Mouse (Mus musculus) layer of hippocampus, adult 9-10 months (tissue): Measurements from ENCODE around the gene Dhrs1.

Experiments
- DNase-seq: peaks from one replicate; pipeline ENCODE4 v3.0.0; 2022; ENCODE audit warnings: low spot score

Dhrs1 gene

DNA sequence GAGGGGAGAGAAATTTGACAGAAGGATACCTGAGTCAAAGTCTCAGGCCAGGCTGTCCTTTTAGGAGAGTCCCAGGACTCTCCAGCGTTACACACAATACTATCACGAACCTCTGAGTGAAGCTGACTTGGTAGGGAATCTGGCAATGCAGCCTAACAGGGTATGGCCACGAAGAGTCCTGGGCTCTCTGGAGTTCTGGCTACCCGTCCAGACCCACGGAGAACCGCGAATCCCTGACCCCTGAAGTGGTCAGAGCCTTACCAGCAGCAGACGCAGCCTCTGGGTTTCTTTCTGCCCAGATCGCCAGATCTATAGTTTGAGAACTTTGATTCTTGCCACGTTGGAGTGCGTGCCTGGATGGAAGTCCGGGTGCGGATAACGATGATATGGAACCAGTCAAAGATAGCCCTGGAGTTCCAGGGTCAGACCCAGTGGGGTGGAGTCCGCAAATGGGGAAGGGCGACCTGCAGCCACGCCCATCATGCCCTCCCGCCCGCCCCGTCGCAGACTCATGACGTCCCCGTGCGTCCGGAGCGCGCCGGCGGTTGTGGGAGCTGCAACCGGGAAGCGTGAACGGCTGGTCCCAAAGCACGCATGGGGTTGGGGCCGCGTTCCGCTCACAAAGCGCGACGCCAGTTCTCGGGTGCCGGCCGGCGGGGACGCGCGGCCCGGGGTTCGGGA is at the start of gene Dhrs1, which contains the start of gene Nop9:
Gene Dhrs1 (minus strand): TSS at position 511 of the 681 bp plus-strand sequence.
Gene Nop9 (plus strand): TSS at position 514 of the 681 bp plus-strand sequence.
- no peak for DNase-seq

DNA sequence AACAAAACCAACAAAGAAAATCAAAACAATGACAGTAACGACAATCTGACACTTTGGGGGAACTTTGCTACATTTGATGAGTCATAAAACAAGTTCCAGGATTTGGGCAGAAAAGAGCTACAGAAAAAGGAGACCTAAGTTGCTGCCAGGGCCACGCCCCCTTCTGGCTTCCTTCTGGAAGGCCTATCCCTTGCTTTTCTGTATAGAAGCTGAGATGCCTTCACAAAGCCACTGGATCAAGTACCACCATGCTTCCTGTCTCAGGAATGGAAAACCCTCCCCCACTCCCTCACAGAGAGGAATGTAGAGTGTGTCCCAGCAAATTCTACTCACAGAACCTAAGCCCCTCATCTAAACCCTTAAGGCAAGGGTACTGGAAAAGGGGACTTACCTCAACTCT is 48.5 kb upstream of the Dhrs1 start:
- no peak for DNase-seq

DNA sequence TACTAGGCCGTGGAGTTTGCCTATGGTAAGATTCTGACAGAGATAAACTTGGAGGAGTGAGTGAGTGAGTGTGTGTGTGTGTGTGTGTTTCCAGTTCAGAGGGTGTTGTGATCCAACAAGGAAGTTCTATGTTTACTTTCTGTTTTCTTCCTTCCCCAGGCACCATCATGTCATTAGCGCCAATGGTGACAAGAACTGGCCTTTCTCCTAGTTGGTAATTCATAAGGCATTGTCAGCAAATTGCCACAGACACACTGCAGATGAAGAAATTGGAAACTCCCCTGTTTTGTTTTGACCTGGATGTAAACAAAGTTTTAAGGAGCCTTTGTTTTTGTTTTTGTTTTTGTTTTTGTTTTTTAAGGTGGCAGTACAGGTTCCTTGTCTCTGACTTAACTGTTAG is 48.0 kb upstream of the Dhrs1 start:
- DNase-seq, result no peak

DNA sequence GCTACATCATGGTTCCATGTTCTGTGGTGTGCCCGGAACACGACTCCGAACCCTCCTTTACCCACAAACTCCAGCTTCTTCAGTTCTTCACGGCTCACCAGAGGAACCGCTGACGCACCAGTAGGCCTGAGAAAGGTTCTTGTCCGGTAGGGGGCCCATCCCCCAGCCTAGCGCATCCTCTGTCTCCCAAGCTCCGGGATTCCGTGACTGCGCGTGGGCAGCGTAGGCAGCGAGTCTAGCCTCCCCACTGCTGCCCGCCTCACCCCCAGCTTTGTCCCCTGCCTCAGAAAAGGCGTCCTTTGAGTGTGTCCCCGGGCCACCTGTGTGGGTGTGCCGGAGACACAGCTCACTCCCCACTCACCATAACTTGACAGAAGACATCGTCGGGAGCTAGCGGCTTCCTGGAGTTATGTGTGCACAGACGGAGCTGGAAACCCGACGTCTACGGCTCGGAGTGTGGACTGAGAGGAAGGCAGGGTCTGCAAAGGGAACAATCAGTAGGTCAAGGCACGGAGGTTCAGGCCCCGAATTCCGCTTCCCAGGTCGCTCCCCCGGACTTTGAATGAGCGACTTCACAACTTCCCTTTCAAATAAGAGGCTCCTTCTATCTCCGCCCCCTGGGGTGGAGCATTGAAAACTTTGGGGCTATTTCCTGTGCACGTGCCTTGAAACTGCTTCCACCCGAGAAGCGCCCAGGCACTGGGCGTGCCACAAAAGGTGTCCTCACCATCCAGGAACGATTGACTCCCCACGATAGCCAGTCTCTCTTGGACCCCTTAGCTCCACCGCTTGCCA is 43.0 kb upstream of the Dhrs1 start, which contains the start of gene Ripk3:
Gene Ripk3 (minus strand): TSS at position 610 of the 795 bp plus-strand sequence.
- DNase-seq, result no peak

DNA sequence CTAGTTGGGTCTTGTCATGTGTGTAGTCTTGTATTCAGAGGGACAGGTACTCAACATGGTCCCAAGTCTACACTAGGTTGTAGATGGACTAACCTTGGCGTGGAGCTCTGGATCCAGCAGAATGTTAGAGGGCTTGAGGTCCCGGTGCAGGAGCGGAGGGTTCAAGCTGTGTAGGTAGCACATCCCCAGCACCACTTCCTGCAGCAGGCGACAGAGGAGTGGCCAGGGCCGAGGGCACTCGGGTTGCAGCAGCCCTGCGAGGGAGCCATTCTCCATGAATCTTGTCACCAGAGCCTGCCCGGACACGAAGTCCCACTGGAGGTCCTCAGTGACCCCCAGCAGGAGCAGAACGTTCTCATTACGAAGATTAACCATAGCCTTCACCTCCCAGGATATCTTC is 42.2 kb upstream of the Dhrs1 start:
- no peak for DNase-seq

DNA sequence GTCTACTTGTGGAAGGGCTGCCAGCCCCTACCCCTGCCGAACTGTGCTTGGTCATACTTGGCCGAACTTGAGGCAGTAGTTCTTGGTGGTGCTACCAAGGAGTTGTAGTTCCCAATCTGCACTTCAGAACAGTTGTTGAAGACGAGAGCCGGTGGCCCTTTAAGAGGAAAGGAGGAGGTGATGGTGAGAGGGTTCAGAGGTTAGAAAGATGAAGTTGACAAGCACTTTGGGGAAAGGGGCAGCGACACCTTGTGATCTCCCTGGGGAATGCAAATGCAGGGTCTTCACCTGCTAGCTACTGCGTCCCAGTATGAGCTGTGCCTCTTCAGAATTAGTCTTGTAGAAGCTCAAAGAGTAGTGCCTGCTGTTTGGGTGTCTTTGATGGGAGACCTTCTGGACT is 39.7 kb upstream of the Dhrs1 start:
- no peak for DNase-seq

DNA sequence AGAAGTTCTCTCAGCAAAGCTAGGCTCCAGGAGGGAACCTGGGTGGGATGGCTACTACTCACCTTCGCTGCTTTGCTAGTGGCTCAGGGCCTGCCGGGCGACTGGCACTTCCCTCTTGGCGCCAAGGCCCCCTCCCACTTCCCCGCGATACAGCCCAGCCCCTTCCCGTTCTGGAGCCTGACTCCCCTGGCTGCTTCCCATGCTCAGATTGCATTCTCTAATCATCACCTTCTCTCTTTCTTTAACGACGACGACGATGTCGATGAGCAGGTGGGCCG is 38.4 kb upstream of the Dhrs1 start, which contains the start of gene Adcy4:
Gene Adcy4 (minus strand): TSS at position 138 of the 278 bp plus-strand sequence.
- DNase-seq, result no peak

DNA sequence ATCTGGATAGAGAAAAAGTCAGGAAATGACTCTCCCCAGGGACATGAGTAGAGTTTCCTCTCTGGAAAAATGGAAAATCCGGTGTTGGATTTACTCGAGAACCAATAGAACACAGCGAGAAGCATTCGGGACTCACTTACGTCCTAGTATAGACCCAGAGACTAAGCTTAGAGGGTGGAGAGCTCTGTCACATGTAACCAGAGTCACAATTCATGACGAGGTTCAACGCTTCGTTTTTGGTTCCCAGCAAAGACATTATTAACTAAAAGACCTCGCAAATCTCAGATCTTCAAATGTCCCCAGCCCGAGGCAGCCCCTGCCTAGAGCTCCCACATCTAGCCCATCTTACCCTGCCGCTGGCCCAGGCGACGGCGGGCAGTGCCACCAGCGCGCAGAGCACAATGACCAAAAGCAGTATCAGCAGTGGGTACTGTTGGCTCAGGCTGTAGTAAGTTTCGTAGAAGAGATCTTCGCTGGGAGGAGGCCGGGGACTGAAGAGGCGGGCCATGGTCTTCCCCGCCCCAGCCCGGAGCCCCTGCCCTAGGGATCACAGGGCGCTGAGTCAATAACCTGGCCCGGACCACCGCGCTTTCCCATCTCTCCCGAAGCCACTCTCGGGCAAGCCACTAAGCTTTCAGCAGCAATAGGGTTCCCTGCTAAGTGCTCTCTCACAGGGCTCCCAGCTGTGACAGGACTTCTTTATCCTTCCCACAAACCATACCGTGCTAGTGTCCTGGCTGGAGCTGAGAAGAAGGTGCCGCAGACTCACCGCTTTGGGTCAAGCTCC is 37.9 kb upstream of the Dhrs1 start:
- no peak for DNase-seq

DNA sequence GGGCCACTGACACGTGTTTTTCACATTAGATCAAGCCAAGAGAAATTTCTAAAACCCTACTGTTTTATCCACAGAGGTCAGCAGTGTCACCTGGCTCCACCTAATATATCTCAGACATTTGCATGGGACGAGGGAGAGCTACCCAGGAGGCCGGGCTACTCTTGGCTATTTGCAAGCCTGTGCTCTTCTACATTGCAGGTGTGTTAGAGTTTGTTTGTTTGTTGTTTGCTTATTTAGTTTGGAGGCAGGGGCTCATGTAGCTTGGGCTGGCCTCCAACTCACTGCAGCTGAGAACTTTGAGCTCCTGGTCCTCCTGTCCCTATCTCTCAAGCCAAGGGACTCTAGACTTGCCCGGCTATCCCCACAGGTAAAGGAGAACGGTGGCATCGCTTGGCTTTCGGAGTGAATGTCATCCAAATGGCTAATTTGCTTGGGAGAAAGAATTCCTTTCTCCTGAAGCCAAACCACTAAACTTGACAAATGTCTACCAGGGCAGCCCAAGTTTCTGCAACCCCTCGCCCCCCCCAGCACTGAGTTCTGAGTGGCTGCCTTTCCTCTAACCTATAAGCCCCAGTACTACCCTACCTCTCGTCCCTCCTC is 37.0 kb upstream of the Dhrs1 start:
- DNase-seq, result no peak

DNA sequence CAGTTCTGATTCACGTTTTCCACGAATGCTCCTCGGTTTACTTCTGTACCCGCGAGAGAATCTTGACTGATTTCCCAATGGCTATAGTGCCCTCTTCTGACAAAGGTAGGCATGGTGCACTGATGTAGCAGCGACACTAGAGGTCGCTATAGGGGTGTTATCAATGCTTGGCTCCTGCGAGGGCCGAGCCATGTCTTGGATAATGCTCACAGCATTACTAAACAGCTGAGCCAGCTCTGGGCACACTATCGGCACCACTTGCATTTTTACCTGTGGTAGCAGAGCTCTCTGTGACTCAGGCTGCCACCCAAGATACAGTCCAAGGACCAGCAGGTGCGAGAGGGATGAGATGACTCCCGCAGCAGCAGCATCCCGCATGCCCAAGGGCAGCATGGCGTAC is 35.8 kb upstream of the Dhrs1 start:
- peak; percentile 55 for DNase-seq

DNA sequence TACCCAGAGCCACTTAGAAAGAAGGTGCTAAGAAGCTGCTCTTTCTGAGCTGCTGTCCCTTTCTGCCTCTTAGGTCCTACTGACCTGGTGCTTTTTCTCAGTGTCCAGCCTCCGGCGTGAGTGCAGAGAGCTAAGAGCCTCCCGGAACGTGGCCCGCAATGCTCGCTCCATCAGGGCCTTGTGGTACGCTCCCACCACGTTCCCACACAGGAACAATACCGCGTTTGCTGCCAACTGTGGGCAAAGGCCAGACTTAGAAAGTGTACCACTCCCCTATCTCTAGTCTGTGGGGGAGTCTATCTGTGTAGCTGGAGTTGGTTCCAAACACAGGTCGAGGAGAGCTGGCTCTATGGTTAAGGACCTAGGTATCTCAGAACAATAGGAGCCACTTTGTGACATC is 35.2 kb upstream of the Dhrs1 start:
- no peak for DNase-seq

DNA sequence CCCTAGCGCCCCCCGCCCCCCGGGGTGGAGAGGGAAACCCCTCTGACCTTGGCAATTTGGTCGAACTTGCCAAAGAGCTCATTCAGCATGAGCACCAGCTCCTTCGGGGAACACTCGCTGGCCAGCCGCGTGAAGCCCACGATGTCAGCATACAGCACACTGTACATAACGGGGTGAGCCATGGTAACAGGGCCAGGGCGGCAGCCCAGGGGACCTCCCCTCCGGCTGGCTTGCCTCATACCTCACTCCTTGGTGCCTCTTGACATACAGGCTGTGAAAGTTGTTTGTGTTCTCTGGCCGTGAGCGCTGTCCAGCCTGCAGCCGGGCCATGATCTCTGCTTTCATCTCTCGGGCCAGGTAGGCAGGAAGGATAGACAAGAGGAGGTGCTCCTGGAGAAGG is 34.2 kb upstream of the Dhrs1 start:
- no peak for DNase-seq

DNA sequence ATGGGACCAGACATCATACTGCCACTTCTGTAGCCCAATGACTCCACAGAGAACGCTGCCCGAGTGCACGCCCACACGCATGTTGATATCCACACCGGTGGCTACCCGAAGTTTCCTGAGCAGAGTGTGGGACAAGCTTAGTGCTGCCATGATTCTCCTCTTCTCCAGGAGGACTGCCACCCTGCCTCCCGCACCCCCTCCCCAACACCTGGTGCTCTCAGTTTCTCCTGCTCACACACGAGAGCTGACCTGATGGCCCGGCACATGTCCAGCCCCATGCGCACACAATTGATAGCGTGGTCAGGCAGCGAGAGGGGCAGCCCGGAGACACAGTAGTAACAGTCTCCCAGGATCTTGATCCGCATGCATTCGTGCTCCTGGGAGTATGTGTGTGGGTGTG is 33.2 kb upstream of the Dhrs1 start:
- no peak for DNase-seq

DNA sequence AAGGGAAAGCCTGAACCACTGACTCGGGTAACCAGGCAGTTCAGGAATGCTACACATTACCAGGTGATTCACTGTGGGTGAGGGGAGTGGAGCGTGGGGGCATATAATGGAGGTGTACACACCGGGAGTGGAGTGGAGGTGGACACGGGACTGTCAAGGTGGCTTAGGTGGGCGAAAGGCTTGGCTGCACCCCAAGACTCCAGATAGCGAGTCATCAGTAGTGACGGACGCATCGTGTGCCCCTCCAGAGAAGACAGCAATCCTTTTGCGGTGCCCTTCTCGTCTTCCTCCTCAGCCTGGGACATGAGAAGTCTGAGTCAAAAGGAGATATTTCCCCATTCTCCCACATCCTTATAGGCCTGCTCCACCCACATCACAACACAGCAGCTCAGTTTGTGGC is 32.3 kb upstream of the Dhrs1 start:
- no peak for DNase-seq

DNA sequence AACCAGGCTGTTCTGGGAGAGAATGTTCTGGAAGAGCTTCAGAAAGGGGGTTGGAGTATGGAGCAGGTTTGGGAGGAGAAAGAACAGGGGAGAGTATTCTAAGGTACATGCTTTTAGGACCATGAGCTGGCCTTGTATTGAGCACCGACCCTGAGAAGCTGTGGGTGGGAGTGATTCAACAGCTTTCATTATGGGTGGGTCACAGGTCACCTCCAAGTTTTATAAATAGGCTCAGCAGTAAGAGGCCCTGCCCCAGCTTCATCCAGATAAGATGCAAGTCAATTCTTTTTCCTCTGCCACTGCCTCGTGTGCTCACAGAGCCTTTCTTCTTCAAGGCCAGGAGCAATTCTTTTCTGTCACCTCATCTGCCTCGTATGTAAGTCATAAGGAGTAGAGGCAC is 31.7 kb upstream of the Dhrs1 start:
- DNase-seq, result no peak

DNA sequence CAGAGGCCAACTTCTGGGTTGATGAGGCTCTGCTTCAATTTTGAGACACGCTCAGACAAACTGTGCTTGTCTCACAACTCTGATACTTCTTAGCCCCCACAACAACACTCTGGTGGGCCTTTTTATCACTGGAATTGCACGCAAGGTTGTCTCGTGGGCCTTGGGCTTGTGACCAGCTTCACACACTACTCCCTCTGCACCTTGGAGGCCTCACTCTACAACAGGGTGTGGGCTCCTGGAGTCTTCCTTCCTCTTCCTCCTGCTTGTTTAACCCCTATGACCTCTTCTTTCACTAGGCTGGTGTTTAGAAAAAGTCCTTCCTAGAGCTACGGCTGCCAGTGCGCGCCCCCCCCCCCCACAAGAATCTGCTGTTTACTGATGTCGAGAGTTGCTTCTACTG is 31.2 kb upstream of the Dhrs1 start:
- no peak for DNase-seq

DNA sequence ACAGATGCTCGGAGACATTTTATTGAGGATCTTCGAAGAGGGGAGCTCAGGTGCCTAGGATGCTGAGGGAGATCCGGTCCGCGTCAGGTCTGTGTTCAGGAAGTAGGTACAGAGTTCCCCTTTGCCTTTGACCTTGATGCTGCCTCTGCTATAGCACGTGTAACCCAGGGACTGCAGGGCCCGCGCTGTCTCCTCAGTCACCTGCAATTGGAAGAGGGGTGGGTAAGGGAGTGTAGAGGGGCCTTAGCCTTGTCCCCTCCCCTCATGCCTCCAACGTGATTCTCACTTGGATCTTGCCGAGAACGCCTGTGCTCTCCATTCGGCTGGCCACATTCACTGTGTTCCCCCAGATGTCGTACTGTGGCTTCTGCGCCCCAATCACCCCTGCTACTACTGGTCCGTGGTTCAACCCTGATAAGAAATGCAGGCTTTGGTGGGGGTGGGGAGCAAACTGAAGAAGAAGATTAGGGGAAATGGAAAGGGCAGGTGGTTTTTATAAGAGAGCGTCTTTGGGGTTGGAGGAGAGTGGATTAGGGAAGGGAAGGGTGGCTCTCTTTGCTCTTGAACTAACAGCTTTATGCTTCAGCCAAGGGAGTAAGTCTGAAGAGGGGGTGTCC is 23.7 kb upstream of the Dhrs1 start:
- no peak for DNase-seq

DNA sequence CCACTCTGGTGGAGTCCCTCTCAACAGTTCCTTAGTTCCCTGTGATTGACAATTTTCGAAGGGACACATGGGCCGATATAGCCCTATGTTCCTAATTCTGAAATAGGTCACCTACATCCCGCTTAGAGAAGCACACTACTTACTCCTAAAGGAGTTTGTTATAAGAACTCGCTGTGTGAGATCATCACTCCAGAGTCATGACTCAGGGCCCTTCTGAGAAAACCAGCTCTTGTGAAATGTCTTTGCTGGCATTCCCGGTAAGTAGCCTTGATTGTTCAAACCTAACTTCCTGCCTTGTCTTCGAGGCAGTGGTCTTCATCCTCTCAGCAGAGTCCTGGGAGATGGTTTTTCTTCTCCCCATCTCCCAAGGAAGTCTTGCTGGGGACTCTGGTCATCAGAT is 23.1 kb upstream of the Dhrs1 start:
- no peak for DNase-seq

DNA sequence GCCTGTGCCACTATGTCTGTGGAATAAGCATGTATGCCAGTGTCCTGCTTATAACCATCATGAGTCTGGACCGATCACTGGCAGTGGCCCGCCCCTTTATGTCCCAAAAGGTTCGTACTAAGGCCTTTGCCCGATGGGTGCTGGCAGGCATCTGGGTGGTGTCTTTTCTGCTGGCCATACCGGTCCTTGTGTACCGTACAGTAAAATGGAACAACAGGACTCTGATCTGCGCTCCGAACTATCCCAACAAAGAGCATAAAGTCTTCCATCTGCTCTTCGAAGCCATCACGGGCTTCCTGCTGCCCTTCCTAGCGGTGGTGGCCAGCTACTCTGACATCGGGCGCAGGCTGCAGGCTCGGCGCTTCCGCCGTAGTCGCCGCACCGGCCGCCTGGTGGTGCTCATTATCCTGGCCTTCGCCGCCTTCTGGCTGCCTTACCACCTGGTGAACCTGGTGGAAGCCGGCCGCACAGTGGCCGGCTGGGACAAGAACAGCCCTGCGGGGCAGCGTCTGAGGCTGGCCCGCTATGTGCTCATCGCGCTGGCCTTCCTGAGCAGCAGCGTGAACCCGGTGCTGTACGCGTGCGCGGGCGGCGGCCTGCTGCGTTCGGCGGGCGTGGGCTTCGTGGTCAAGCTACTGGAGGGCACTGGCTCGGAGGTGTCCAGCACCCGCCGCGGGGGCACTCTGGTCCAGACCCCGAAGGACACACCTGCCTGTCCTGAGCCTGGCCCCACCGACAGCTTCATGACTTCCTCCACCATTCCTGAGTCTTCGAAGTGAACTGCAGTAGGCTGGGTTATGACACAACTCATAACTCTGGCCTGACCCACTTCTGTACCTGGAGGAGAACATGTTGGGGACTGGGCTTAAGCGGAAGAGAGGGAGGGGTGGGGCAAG is 22.3 kb upstream of the Dhrs1 start:
- no peak for DNase-seq

DNA sequence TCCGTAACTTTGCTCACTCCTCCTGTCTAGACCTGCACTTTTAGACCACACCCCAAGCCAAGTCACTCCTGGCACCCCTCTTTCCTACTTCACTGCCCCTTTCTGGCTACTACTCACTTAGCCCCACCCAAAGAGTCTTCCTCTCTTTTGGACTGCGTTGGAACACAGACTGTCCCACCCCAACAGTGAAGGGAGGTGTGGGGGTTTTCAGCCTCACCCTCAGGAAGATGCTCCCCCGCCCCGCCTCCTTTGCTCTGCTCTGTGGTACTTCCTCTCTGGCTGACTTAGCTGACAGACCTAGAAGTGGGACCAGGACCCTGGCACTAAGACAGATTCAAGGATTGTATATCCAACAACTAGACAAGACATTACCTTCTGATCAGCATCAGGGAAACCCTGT is 20.2 kb upstream of the Dhrs1 start, which contains the start of gene Ltb4r1:
Gene Ltb4r1 (plus strand): TSS at position 267 of the 400 bp plus-strand sequence.
- DNase-seq, result no peak

DNA sequence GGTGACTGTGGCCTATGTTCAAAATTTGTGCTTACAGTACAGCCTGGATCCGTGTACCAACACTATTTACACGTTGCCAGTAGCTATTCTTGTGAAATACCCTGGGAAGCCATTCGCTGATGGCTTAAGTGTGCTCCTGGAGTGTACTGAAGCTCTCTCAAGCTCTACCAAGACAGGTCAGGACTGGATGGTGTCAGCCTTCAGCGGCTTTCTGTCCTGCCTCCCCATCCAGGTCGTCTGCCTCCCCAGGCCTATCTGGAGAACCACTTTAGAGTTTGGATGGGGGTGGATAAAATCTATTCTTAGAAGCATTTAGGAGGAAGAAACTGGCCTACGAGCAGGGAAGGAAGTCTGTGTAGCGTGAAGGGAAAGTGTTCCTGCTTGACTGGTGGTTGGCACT is 17.7 kb upstream of the Dhrs1 start:
- DNase-seq, result no peak
